Mouse (Mus musculus) kidney, embryonic 14.5 days (tissue): Measurements from ENCODE around the gene Rpusd3. TPM values are rescaled to one million over a fixed set of nuclear protein-coding genes. Genes with fewer than 3 reads are reported as not detected.

Experiments used
- ATAC-seq: fragments of 200-750 bp; cut with Nextera tagmentation; 2 replicates; pipeline ENCODE4 v1.8.0; 2017; ENCODE audit warnings: moderate number of reproducible peaks, mild to moderate bottlenecking, moderate TSS enrichment, moderate library complexity; ENCODE audit not compliant: low FRiP score, low TSS enrichment
- H3K27ac ChIP-seq: fragments of 300-500 bp; sonication (generic); 2 replicates; pipeline ENCODE4 v1.5.1; 2014; ENCODE audit warnings: low read depth, mild to moderate bottlenecking, low read length, moderate library complexity, mixed read lengths
- H3K27me3 ChIP-seq: fragments of 300-500 bp; sonication (generic); 2 replicates; pipeline ENCODE4 v1.6.1; 2014; ENCODE audit warnings: mild to moderate bottlenecking, low read length; ENCODE audit not compliant: control insufficient read depth, insufficient read depth
- H3K36me3 ChIP-seq: fragments of 300-500 bp; sonication (generic); 2 replicates; pipeline ENCODE4 v1.6.1; 2014; ENCODE audit warnings: low read length, mixed read lengths; ENCODE audit not compliant: control insufficient read depth, insufficient read depth
- H3K4me1 ChIP-seq: fragments of 300-500 bp; sonication (generic); 2 replicates; pipeline ENCODE4 v1.6.1; 2014; ENCODE audit warnings: low read length, mixed read lengths; ENCODE audit not compliant: control insufficient read depth, insufficient read depth
- H3K4me2 ChIP-seq: fragments of 300-500 bp; sonication (generic); replicated peaks from 2 replicates; pipeline ENCODE4 v1.6.1; 2014; ENCODE audit warnings: low read depth, mild to moderate bottlenecking, low read length
- H3K4me3 ChIP-seq: fragments of 300-500 bp; sonication (generic); 2 replicates; pipeline ENCODE4 v1.5.1; 2014; ENCODE audit warnings: mild to moderate bottlenecking, low read length
- H3K9ac ChIP-seq: fragments of 300-500 bp; sonication (generic); 2 replicates; pipeline ENCODE4 v1.6.1; 2014; ENCODE audit warnings: low read depth, mild to moderate bottlenecking, low read length, moderate library complexity
- H3K9me3 ChIP-seq: fragments of 300-500 bp; sonication (generic); 2 replicates; pipeline ENCODE4 v1.6.1; 2016; ENCODE audit warnings: low read length; ENCODE audit not compliant: control insufficient read depth
- WGBS: fragments of 180-500 bp; shearing (Covaris S2); extraction: QIAGEN DNeasy Blood & Tissue Kit; methylation state at CpG from one replicate; pipeline ENCODE4 v1.1.7; 2014; 5-methylcytosine and 5-hydroxymethylcytosine counted together
- polyA plus RNA-seq: library from polyadenylated mRNA; unstranded; fragments of >200 nt; fragmentation: Nextera tagmentation; extraction: Ambion mirVana; gene quantifications from 2 replicates; pipeline ENCODE4 v1.2.1, GENCODE M21; 2014

The Rpusd3 gene
- polyA plus RNA-seq, 1 experiment from 2014 or later, result 30.5 TPM

GRCm38 (mm10) chr6:113444207-113444965, 25.2 kb upstream of the Rpusd3 start:
- Histone ChIP-seq H3K4me2 (no peak overlapping the region), H3K27ac (peak overlapping the region; percentile 65), H3K4me1 (peaks cover 6% of the 10 kb centered on the region; the same call in 1 of the 2 replicates), H3K4me3 (no peak overlapping the region), H3K36me3 (peaks cover 34% of the 10 kb centered on the region), H3K9me3 (no peaks in the 10 kb centered on the region), H3K27me3 (no peaks in the 10 kb centered on the region), H3K9ac (no peak overlapping the region)
- peak; percentile 19; the same call in 1 of the 2 replicates for ATAC-seq
- 72% methylated on average over 6 of the region's 8 CpGs for WGBS

GRCm38 (mm10) chr6:113443091-113443490, 24.0 kb upstream of the Rpusd3 start:
- Histone ChIP-seq H3K4me2 (peak overlapping the region; percentile 80), H3K4me1 (peaks cover 6% of the 10 kb centered on the region; the same call in 1 of the 2 replicates), H3K27me3 (no peaks in the 10 kb centered on the region), H3K9me3 (no peaks in the 10 kb centered on the region), H3K36me3 (peaks cover 24% of the 10 kb centered on the region), H3K9ac (peak overlapping the region; percentile 92), H3K4me3 (peak overlapping the region; percentile 70), H3K27ac (peak overlapping the region; percentile 21; the same call in 1 of the 2 replicates)
- WGBS, result 51% methylated on average over 12 of the region's 12 CpGs
- ATAC-seq, result 0 out of 2 replicates have a peak, but pooled peaks have one; percentile 14

GRCm38 (mm10) chr6:113442442-113443090, 23.4 kb upstream of the Rpusd3 start, which contains the start of gene Jagn1:
Gene Jagn1 (plus strand): TSS chr6:113442569.
- Histone ChIP-seq H3K9me3 (no peaks in the 10 kb centered on the region), H3K27ac (peak within 1 kb of the TSS; percentile 21; the same call in 1 of the 2 replicates), H3K9ac (peak within 1 kb of the TSS; percentile 92), H3K4me3 (peak within 1 kb of the TSS; percentile 70), H3K36me3 (peaks cover 19% of the 10 kb centered on the region), H3K4me1 (peaks cover 6% of the 10 kb centered on the region; the same call in 1 of the 2 replicates), H3K27me3 (no peaks in the 10 kb centered on the region), H3K4me2 (peak within 1 kb of the TSS; percentile 80)
- WGBS, result under 1% methylated on average over 45 of the region's 45 CpGs
- peak; percentile 91 for ATAC-seq

DNA sequence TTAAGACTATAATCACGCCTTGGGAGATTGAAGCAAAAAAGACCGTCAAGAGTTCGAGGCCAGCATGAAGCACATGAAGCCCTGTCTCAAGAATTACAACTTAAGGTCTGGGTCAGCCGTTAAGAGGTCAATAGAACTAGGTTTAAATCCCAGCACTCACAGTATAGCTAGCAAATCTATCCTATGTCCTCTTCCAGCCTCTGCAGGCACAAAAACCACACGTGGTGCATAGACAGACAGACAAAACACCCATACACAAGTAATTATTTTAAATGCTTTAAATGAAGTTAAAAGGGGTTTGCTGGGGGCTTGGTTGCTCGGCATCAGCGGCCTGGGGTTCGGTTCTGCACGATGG, 22.9 kb upstream of the Rpusd3 start:
- Histone ChIP-seq H3K9ac (peak overlapping the region; percentile 92), H3K4me3 (peak overlapping the region; percentile 70), H3K4me2 (peak overlapping the region; percentile 80), H3K27ac (peak overlapping the region; percentile 3; the same call in 1 of the 2 replicates), H3K4me1 (peaks cover 6% of the 10 kb centered on the region; the same call in 1 of the 2 replicates), H3K27me3 (no peaks in the 10 kb centered on the region), H3K36me3 (peaks cover 14% of the 10 kb centered on the region), H3K9me3 (no peaks in the 10 kb centered on the region)
- no peak for ATAC-seq
- 42% methylated on average over 9 of the region's 9 CpGs for WGBS

DNA sequence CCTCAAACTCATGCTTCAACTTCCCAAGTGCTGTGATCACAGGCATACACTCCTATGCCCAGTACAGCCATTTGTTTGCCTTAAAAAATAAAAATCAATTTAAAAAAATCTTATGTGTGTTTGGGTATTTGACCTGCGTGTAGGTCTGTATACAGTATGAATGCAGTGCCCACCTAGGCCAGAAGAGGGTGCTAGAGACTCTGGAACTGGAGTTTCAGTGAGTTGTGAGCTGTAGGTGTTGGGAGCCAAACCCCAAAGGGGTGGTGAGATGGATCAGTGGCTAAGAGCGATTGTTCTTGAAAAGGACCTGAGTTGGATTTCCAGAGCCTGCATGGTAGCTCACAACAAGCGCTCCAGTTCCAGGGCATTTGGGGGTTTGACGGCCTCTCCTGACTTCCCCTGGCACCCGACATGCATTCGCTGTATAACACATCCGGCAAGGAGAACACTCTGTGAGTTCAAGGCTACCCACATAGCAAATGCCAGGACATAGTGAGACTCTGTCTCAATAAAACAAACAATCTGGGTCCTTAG, 22.1 kb upstream of the Rpusd3 start:
- Histone ChIP-seq H3K4me3 (no peak overlapping the region), H3K9ac (no peak overlapping the region), H3K27me3 (no peaks in the 10 kb centered on the region), H3K4me1 (peaks cover 6% of the 10 kb centered on the region; the same call in 1 of the 2 replicates), H3K9me3 (no peaks in the 10 kb centered on the region), H3K36me3 (peaks cover 6% of the 10 kb centered on the region; the same call in 1 of the 2 replicates), H3K4me2 (no peak overlapping the region), H3K27ac (no peak overlapping the region)
- ATAC-seq, result no peak
- WGBS, result 57% methylated on average over 7 of the region's 7 CpGs

DNA sequence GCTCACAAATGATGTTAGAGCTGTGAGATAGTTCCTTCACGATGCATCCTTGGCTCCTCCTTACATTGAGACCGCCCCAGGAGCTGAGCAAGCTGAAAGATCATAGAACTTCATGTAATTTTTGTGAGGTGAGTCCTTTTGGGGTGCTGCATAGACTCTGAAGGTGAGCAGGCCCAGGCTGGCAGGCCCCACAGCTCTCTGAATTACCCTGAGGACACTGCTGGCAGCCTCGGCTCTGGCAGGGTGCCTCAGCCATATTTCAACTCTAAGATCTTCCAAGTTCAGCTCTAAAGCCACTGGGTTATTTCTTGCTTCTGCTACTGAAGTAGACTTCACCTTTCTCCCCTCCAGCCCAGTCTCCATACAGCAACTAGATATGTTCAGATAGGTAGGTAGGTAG, 21.5 kb upstream of the Rpusd3 start:
- H3K27ac ChIP-seq, result no peak overlapping the region
- no peak overlapping the region for H3K4me2 ChIP-seq
- no peak for ATAC-seq
- H3K27me3 ChIP-seq, result no peaks in the 10 kb centered on the region
- no peaks in the 10 kb centered on the region for H3K9me3 ChIP-seq
- H3K36me3 ChIP-seq, result peaks cover 4% of the 10 kb centered on the region; the same call in 1 of the 2 replicates
- no peak overlapping the region for H3K4me3 ChIP-seq
- H3K4me1 ChIP-seq, result peaks cover 6% of the 10 kb centered on the region; the same call in 1 of the 2 replicates
- H3K9ac ChIP-seq, result no peak overlapping the region
- 84% methylated on average over 3 of the region's 3 CpGs for WGBS

GRCm38 (mm10) chr6:113438721-113439430, 19.7 kb upstream of the Rpusd3 start:
- ATAC-seq, result no peak
- Histone ChIP-seq H3K27me3 (no peaks in the 10 kb centered on the region), H3K36me3 (no peaks in the 10 kb centered on the region), H3K4me1 (peaks cover 6% of the 10 kb centered on the region; the same call in 1 of the 2 replicates), H3K9ac (no peak overlapping the region), H3K9me3 (no peaks in the 10 kb centered on the region), H3K27ac (no peak overlapping the region), H3K4me2 (no peak overlapping the region), H3K4me3 (no peak overlapping the region)
- WGBS, result 64% methylated on average over 12 of the region's 12 CpGs

DNA sequence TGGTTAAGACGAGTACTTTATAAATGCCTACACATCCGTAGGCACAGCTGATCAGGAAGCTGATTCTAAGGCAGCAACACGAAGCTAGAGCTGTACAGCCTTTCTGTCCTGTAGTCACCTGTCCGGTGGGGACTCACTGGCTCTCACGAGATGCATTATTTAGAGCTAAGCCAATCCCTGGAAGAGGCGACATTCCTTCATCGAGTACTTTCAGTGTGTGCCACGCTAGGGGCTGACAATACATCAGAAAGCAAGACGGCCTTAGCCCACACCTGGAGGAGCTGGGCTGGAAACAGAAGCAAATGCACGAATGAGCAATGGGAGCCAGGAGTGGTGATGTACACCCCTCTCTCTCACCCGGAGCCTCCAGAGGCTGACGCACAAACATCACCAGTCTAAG, 18.0 kb upstream of the Rpusd3 start:
- H3K4me1 ChIP-seq, result 0 out of 2 replicates have a peak, but pooled peaks cover under 1% of the 10 kb centered on the region
- H3K4me3 ChIP-seq, result no peak overlapping the region
- H3K27ac ChIP-seq, result no peak overlapping the region
- no peak overlapping the region for H3K4me2 ChIP-seq
- H3K36me3 ChIP-seq, result no peaks in the 10 kb centered on the region
- H3K9me3 ChIP-seq, result no peaks in the 10 kb centered on the region
- 76% methylated on average over 12 of the region's 12 CpGs for WGBS
- ATAC-seq, result no peak
- no peaks in the 10 kb centered on the region for H3K27me3 ChIP-seq
- no peak overlapping the region for H3K9ac ChIP-seq
